ENCODE assay signal across 15 mouse cellular contexts in genomic region chr13:60896794-60897193, GRCm38 (mm10). TPM values are rescaled to one million over a fixed set of nuclear protein-coding genes. Genes with fewer than 3 reads are reported as not detected.
A peak's percentile ranks its signal among the peaks of the same experiment; 100 is the strongest.
DNase-seq lines count a peak whose midpoint lies in the region; ATAC-seq and TF ChIP-seq lines count a peak whose summit lies in the region.
"Not testable (repeated sequence)": the region's sequence is repeated elsewhere in the genome, so short reads cannot be mapped to it uniquely, and the experiment has no call there.
"Had no signal": no experiment of that assay in that cellular context is flagged by ENCODE, and none has a peak within 500 bp of the region (broad histone marks: within the 10 kb centered on the region; RNA-seq: fewer than 3 reads in every experiment).

Gene Gm49392 (minus strand): TSS chr13:60896894.

- WGBS in heart, embryonic 12.5 days = 85% methylated on average over 8 of the region's 8 CpGs
- WGBS in heart, embryonic 16.5 days = 90% methylated on average over 7 of the region's 8 CpGs
- WGBS in liver, embryonic 13.5 days (ENCODE audit: insufficient replicate concordance) = 75% methylated on average over 8 of the region's 8 CpGs
- WGBS in macrophage (ENCODE audit: missing documents) = no CpG with 5 or more reads among the region's 8 CpGs

- peak within 1 kb of the TSS; percentile 82 for H3K27ac ChIP-seq in bone marrow macrophage, adult 2 months (ENCODE audit: insufficient read depth, low read depth, low read length)
- H3K27ac ChIP-seq in gastrocnemius, adult 2 months = peak within 1 kb of the TSS; percentile 81
- H3K27ac ChIP-seq in heart, embryonic 12.5 days (ENCODE audit: poor library complexity, severe bottlenecking) = peak within 1 kb of the TSS; percentile 81
- peak within 1 kb of the TSS; percentile 68 for H3K27ac ChIP-seq in heart, embryonic 16.5 days (ENCODE audit: low read length)
- 0 out of 2 replicates have a peak within 1 kb of the TSS, but pooled peaks have one; percentile 24 for H3K27ac ChIP-seq in left cerebral cortex, adult 2 months
- peak within 1 kb of the TSS; percentile 13; the same call in 1 of the 2 replicates for H3K27ac ChIP-seq in liver, embryonic 13.5 days
- peak within 1 kb of the TSS; percentile 45 for H3K27ac ChIP-seq in macrophage

- peak within 1 kb of the TSS; percentile 46 for H3K4me3 ChIP-seq in bone marrow macrophage, adult 2 months (ENCODE audit: insufficient read depth, low read length)
- peak within 1 kb of the TSS; percentile 54 for H3K4me3 ChIP-seq in gastrocnemius, adult 2 months
- not testable (repeated sequence) for H3K4me3 ChIP-seq in heart, embryonic 12.5 days; heart, embryonic 16.5 days (ENCODE audit: low read length); left cerebral cortex, adult 2 months; liver, embryonic 13.5 days (replicated peaks)
- H3K4me3 ChIP-seq in macrophage (ENCODE audit: inconsistent target) = peak within 1 kb of the TSS; percentile 10; the same call in 1 of the 2 replicates

- not testable (repeated sequence) for H3K9ac ChIP-seq in heart, embryonic 12.5 days; heart, embryonic 16.5 days (ENCODE audit: low read length); liver, embryonic 13.5 days

- H3K36me3 ChIP-seq in heart, embryonic 12.5 days; heart, embryonic 16.5 days (ENCODE audit: control insufficient read depth, insufficient read depth); liver, embryonic 13.5 days; macrophage (ENCODE audit: inconsistent target): not testable (repeated sequence)

- H3K9me3 ChIP-seq in heart, embryonic 12.5 days (replicated peaks); heart, embryonic 16.5 days (replicated peaks; ENCODE audit: control insufficient read depth, low read length); liver, embryonic 13.5 days (replicated peaks): not testable (repeated sequence)

- intact Hi-C loops in gastrocnemius, adult 2 months (cut with DNase I) = loop anchor here (1.0 to 10.0 kb wide), 2 partner anchors 40 to 52 kb away; partner anchors contain the start of genes Ctla2a and Gm49391
- intact Hi-C loops in left cerebral cortex, adult 2 months (cut with DNase I) = not testable (repeated sequence)

- not testable (repeated sequence) for H3K4me2 ChIP-seq in heart, embryonic 12.5 days; heart, embryonic 16.5 days (ENCODE audit: low read depth, low read length); liver, embryonic 13.5 days

- TF ChIP-seq POLR2A in bone marrow macrophage, adult 2 months (IDR thresholded peaks at IDR 0.05; ENCODE audit: borderline replicate concordance, low read depth, low read length) = not testable (repeated sequence)

- not testable (repeated sequence) for TF ChIP-seq CTCF in bone marrow macrophage, adult 2 months (IDR thresholded peaks at IDR 0.05; ENCODE audit: low read depth, low read length); gastrocnemius, adult 2 months (IDR thresholded peaks at IDR 0.05); left cerebral cortex, adult 2 months (IDR thresholded peaks at IDR 0.05)

- not testable (repeated sequence) for DNase-seq in gastrocnemius, adult 2 months; left cerebral cortex, adult 2 months (ENCODE audit: extremely low spot score in 1 of 2, low spot score in 2 of 2); liver, embryonic 13.5 days

- not testable (repeated sequence) for ATAC-seq in heart, embryonic 12.5 days (ENCODE audit: insufficient number of reproducible peaks, low FRiP score); heart, embryonic 16.5 days (replicated peaks; ENCODE audit: extremely low read depth, insufficient read depth, low FRiP score); liver, embryonic 13.5 days (ENCODE audit: low read depth)

- H3K4me1 ChIP-seq in bone marrow macrophage, adult 2 months (ENCODE audit: control insufficient read depth, insufficient read depth, low read length) = peaks cover 33% of the 10 kb centered on the region
- H3K4me1 ChIP-seq in heart, embryonic 12.5 days (replicated peaks); heart, embryonic 16.5 days (ENCODE audit: control insufficient read depth, insufficient read depth, low read length); liver, embryonic 13.5 days (replicated peaks): not testable (repeated sequence)

- H3K79me2 ChIP-seq in macrophage (ENCODE audit: inconsistent target) = peaks cover 18% of the 10 kb centered on the region; the same call in 1 of the 2 replicates

- not testable (repeated sequence) for H3K27me3 ChIP-seq in heart, embryonic 12.5 days (replicated peaks); heart, embryonic 16.5 days (ENCODE audit: control insufficient read depth, insufficient read depth, low read length); liver, embryonic 13.5 days

RNA-seq across cellular contexts. Expression of gene Gm49392, which starts in this region (rescaled TPM):
- polyA plus RNA-seq in bone marrow macrophage, adult 2 months (2012; ENCODE audit: insufficient read depth, insufficient read length, missing spikeins) = 1.7 TPM in 1 of 2 replicates, not detected in the other
- under 1 TPM in 1 of 2 experiments, not detected in 1; 0.42 TPM for total RNA-seq in gastrocnemius, adult 2 months (2021)
- polyA plus RNA-seq in heart, embryonic 12.5 days (2016; fragmentation: Nextera tagmentation; extraction: Ambion mirVana) = 0.45 and 0.68 TPM in 2 replicates
- polyA plus RNA-seq in heart, embryonic 16.5 days (2015; fragmentation: Nextera tagmentation; extraction: Ambion mirVana) = 1.0 TPM in 1 of 2 replicates, not detected in the other
- total RNA-seq in left cerebral cortex, adult 2 months (2021) = under 1 TPM in 1 of 2 experiments, not detected in 1; 0.28 TPM
- polyA plus RNA-seq in liver, embryonic 13.5 days (2015; fragmentation: Nextera tagmentation; extraction: Ambion mirVana) = 0.14 and 0.16 TPM in 2 replicates
- total RNA-seq in macrophage (2018; cell fraction: chromatin; rRNA removed) = 1 to 10 TPM in 13 of 26 experiments, under 1 TPM in 3, not detected in 10; 0.59 to 3.3 (median 1.7) TPM
- total RNA-seq in macrophage (2018; cell fraction: cytosol; rRNA removed) = 1 to 10 TPM in 19 of 26 experiments, under 1 TPM in 6, not detected in 1; 0.29 to 3.6 (median 1.7) TPM
- 1 to 10 TPM in 15 of 26 experiments, under 1 TPM in 2, not detected in 9; 0.33 to 5.8 (median 1.7) TPM for total RNA-seq in macrophage (2018; cell fraction: nucleus; rRNA removed)
- polyA plus RNA-seq in macrophage (2018) = 3.2 to 7.5 TPM in 2 of 3 replicates, not detected in the other
- total RNA-seq: forebrain, postnatal 0 days; G1E had no signal
- polyA plus RNA-seq: brain, embryonic 14.5 days; CD4-positive, CD25-positive, alpha-beta regulatory T cell, adult 4 months; embryonic facial prominence, embryonic 13.5 days; forebrain, embryonic 13.5 days; forebrain, postnatal 0 days; G1E; hindbrain, embryonic 12.5 days; hindbrain, embryonic 16.5 days had no signal

Comparison
In these comparisons a context has a peak if more than half of its experiments do, and no peak if none do; other contexts are left out.
1. H3K27ac ChIP-seq: peak in every context shown above with its lines; median percentile 82 in bone marrow macrophage, adult 2 months; 81 in gastrocnemius, adult 2 months; 81 in heart, embryonic 12.5 days; 68 in heart, embryonic 16.5 days; 45 in macrophage; 24 in left cerebral cortex, adult 2 months; 13 in liver, embryonic 13.5 days.